Mouse (Mus musculus) bone marrow macrophage, adult 2 months (primary cell): ENCODE results near the gene Ddit4.

Source experiments
- CTCF ChIP-seq: IDR thresholded peaks from 2 replicates; pipeline ENCODE4 v1.5.1; 2012; ENCODE audit warnings: low read depth, mild to moderate bottlenecking, low read length, moderate library complexity
- POLR2A ChIP-seq: IDR thresholded peaks from 2 replicates; pipeline ENCODE4 v1.6.1; 2012; ENCODE audit warnings: mild to moderate bottlenecking, low read depth, low read length, borderline replicate concordance

DNA sequence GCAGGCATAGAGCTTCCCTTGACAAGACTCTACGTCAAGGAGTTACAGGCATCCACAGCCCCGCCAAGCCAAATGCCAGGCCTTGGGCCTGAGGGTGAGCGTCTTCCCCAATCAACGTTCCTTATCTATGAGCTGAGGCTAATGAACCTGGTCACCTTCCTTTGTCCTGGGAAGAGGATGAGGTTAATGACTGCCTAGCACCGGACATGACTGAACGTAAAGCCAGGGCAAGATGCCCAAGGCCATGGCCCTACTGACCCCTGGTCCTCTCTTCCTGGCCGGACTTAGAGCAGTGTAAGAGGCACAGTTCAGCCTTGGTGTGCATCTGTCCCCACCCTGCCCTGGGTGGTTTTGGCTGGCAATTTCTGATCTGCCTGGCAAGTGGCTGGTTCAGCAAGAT lies 22.4 kb downstream of the Ddit4 start:
- TF ChIP-seq CTCF (no peak), POLR2A (no peak)
